Mouse (Mus musculus) spleen, postnatal 14 days (tissue): Measurements from ENCODE around the gene Dnajc12.
"Not testable (repeated sequence)": the region's sequence is repeated elsewhere in the genome, so short reads cannot be mapped to it uniquely, and the experiment has no call there.

Experiments used
- DNase-seq, 2 experiments: peaks; one replicate each; pipeline ENCODE4 v3.0.0; 2021 to 2022; ENCODE audit warnings: low spot score in 2 of 2

The Dnajc12 gene

GRCm38 (mm10) chr10:63382372-63383279 is at the start of gene Dnajc12:
Gene Dnajc12, plus strand, starts transcription at chr10:63382443.
- DNase-seq: peak; percentile 40 to 68

- no peak for DNase-seq
Measured at GRCm38 (mm10) chr10:63336901-63337300, 45.3 kb upstream of the Dnajc12 start.

- DNase-seq: no peak
Measured at GRCm38 (mm10) chr10:63337326-63337725, 44.9 kb upstream of the Dnajc12 start.

- peak; percentile 32 to 49 for DNase-seq
Measured at GRCm38 (mm10) chr10:63337951-63338836, 44.0 kb upstream of the Dnajc12 start.

GRCm38 (mm10) chr10:63338914-63339643 is 43.2 kb upstream of the Dnajc12 start:
- DNase-seq: peak; percentile 85 to 86

- no peak for DNase-seq
Measured at GRCm38 (mm10) chr10:63341351-63341750, 40.9 kb upstream of the Dnajc12 start.

- no peak for DNase-seq
Measured at GRCm38 (mm10) chr10:63344751-63345150, 37.5 kb upstream of the Dnajc12 start.

- no peak for DNase-seq
Measured at GRCm38 (mm10) chr10:63348291-63348690, 34.0 kb upstream of the Dnajc12 start.

- DNase-seq: no peak
Measured at GRCm38 (mm10) chr10:63350666-63351065, 31.6 kb upstream of the Dnajc12 start.

- DNase-seq: not testable (repeated sequence)
Measured at GRCm38 (mm10) chr10:63351099-63351498, 31.1 kb upstream of the Dnajc12 start.

GRCm38 (mm10) chr10:63352111-63352510 is 30.1 kb upstream of the Dnajc12 start:
- DNase-seq: no peak

GRCm38 (mm10) chr10:63360502-63360901 is 21.7 kb upstream of the Dnajc12 start:
- no peak for DNase-seq

- DNase-seq: no peak
Measured at GRCm38 (mm10) chr10:63365918-63366455, 16.3 kb upstream of the Dnajc12 start.

GRCm38 (mm10) chr10:63367386-63367785 is 14.9 kb upstream of the Dnajc12 start:
- no peak for DNase-seq

GRCm38 (mm10) chr10:63368041-63368440 is 14.2 kb upstream of the Dnajc12 start:
- no peak for DNase-seq

- DNase-seq: no peak
Measured at GRCm38 (mm10) chr10:63376303-63376702, 5.9 kb upstream of the Dnajc12 start.

GRCm38 (mm10) chr10:63377468-63377867 is 4.8 kb upstream of the Dnajc12 start:
- DNase-seq: peak; percentile 12 to 51

- no peak for DNase-seq
Measured at GRCm38 (mm10) chr10:63378948-63379680, 3.1 kb upstream of the Dnajc12 start.

- no peak for DNase-seq
Measured at GRCm38 (mm10) chr10:63381498-63382280, 554 bp upstream of the Dnajc12 start, which contains the start of gene Sirt1. Gene Sirt1, minus strand, starts transcription at chr10:63381704.

GRCm38 (mm10) chr10:63385897-63386296 is 3.7 kb downstream of the Dnajc12 start:
- DNase-seq: not testable (repeated sequence)
